In the genomic region with DNA sequence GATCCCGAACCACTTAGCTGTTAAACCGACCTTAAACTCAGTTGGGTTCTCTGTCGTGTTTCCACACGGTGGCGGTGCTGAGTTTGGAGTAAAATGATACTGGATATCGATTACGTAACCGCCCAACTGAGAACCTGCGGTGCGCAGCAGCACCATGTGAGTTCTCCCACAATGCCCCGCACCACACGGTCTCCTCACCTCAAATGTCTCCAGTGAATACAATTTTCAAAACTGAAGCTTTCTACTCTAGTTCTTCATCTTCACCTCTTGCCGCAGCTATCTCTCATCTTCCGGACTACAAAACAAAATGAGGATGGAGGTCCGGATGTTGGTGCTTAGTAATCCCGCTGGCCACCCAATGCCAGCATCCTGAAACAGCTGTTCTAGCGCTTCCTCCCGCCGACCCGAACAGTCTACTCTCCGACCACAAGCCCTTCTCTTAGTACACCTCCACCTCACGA, we compare ENCODE assay signal across 8 mouse cellular contexts. TPM values are rescaled to one million over a fixed set of nuclear protein-coding genes. Genes with fewer than 3 reads are reported as not detected.
A peak's percentile ranks its signal among the peaks of the same experiment; 100 is the strongest.
DNase-seq lines count a peak whose midpoint lies in the region; ATAC-seq and TF ChIP-seq lines count a peak whose summit lies in the region.

No protein-coding gene starts in this region.

- H3K4me2 ChIP-seq in forebrain, postnatal 0 days (ENCODE audit: low read depth) = peak overlapping the region; percentile 77

- peak overlapping the region; percentile 57 for H3K9ac ChIP-seq in forebrain, postnatal 0 days

- H3K36me3 ChIP-seq in forebrain, postnatal 0 days (ENCODE audit: insufficient read depth) = no peaks in the 10 kb centered on the region

- H3K27me3 ChIP-seq in cerebellum, adult 2 months (ENCODE audit: control insufficient read depth, insufficient read depth, low read length) = no peaks in the 10 kb centered on the region
- H3K27me3 ChIP-seq in forebrain, postnatal 0 days (ENCODE audit: insufficient read depth, low read length) = no peaks in the 10 kb centered on the region

- H3K9me3 ChIP-seq in forebrain, postnatal 0 days (ENCODE audit: low read length) = no peaks in the 10 kb centered on the region

- TF ChIP-seq CTCF in cerebellum, adult 2 months (IDR thresholded peaks at IDR 0.05; ENCODE audit: borderline replicate concordance, insufficient read depth, low read depth, low read length) = peak; percentile 81
- peak; percentile 88 for TF ChIP-seq CTCF in forebrain, postnatal 0 days (IDR thresholded peaks at IDR 0.05; ENCODE audit: low read depth)
- peak; percentile 87 for TF ChIP-seq CTCF in layer of hippocampus, adult 2 months (conservative IDR thresholded peaks at IDR 0.05)
- peak; percentile 50 for TF ChIP-seq CTCF in lung, adult 2 months (IDR thresholded peaks at IDR 0.05; ENCODE audit: insufficient read depth, low read length)

- TF ChIP-seq POLR2A in cerebellum, adult 2 months (IDR thresholded peaks at IDR 0.05; ENCODE audit: borderline replicate concordance, insufficient read depth, low read length) = peak; percentile 69; the same call in 1 of the 2 replicates
- TF ChIP-seq POLR2A in lung, adult 2 months (IDR thresholded peaks at IDR 0.05; ENCODE audit: borderline replicate concordance, extremely low read depth, low read depth, low read length) = no peak; the same call in 1 of the 2 replicates

- WGBS in cerebellum, adult 2 months = under 1% methylated on average over 22 of the region's 22 CpGs
- 2% methylated on average over 22 of the region's 22 CpGs for WGBS in forebrain, postnatal 0 days
- WGBS in lung, adult 2 months = 2% methylated on average over 22 of the region's 22 CpGs

- no peaks in the 10 kb centered on the region for H3K4me1 ChIP-seq in cerebellum, adult 2 months (ENCODE audit: control insufficient read depth, insufficient read depth, low read length)
- peaks cover 2% of the 10 kb centered on the region; the same call in 1 of the 2 replicates for H3K4me1 ChIP-seq in forebrain, postnatal 0 days (ENCODE audit: insufficient read depth)
- H3K4me1 ChIP-seq in lung, adult 2 months (ENCODE audit: control insufficient read depth, insufficient read depth, low read length) = no peaks in the 10 kb centered on the region

- peak; percentile 53 for DNase-seq in MEL-GATA-1-ER (ENCODE audit: extremely low read depth, low read depth)
- DNase-seq in cerebellum, adult 2 months = peak; percentile 88 to 92
- peak; percentile 95 for DNase-seq in forebrain, postnatal 0 days
- DNase-seq in heart, postnatal 4 days = peak; percentile 86
- peak; percentile 87 to 90 for DNase-seq in layer of hippocampus, adult 2 months (ENCODE audit: low spot score in 2 of 2)
- peak; percentile 80 for DNase-seq in lung, adult 2 months
- DNase-seq in testis, postnatal 14 days (ENCODE audit: low spot score) = peak; percentile 65

- peak; percentile 88 for ATAC-seq in forebrain, postnatal 0 days
- peak; percentile 78 for ATAC-seq in neutrophil, adult 5-6 weeks (ENCODE audit: extremely low read depth, insufficient number of reproducible peaks, low FRiP score, poor library complexity, severe bottlenecking)

- H3K27ac ChIP-seq in cerebellum, adult 2 months (ENCODE audit: insufficient read depth, low read length) = peak overlapping the region; percentile 79
- H3K27ac ChIP-seq in forebrain, postnatal 0 days (ENCODE audit: low read depth, low read length) = no peak overlapping the region
- peak overlapping the region; percentile 84 for H3K27ac ChIP-seq in layer of hippocampus, adult 2 months

- peak overlapping the region; percentile 51 for H3K4me3 ChIP-seq in cerebellum, adult 2 months (replicated peaks; ENCODE audit: insufficient read depth, low read depth, low read length)
- H3K4me3 ChIP-seq in forebrain, postnatal 0 days (ENCODE audit: low read depth, low read length) = peak overlapping the region; percentile 46
- H3K4me3 ChIP-seq in layer of hippocampus, adult 2 months = peak overlapping the region; percentile 62
- H3K4me3 ChIP-seq in lung, adult 2 months (replicated peaks; ENCODE audit: extremely low read depth, low read depth, low read length) = peak overlapping the region; percentile 75

RNA-seq across cellular contexts. Expression of a gene that starts 4.5 kb away (rescaled TPM):
- polyA plus RNA-seq in cerebellum, adult 2 months (2012; rRNA removed) = 49.0 and 52.2 TPM in 2 replicates
- 48.4 and 50.2 TPM in 2 replicates for total RNA-seq in forebrain, postnatal 0 days (2014; rRNA removed)
- polyA plus RNA-seq in forebrain, postnatal 0 days (2015; fragmentation: Nextera tagmentation; extraction: Ambion mirVana) = 68.5 and 85.3 TPM in 2 replicates
- 10 to 100 TPM; 20.3 to 21.3 TPM for total RNA-seq in heart, postnatal 4 days (2021)
- 10 to 100 TPM; 11.5 to 12.6 TPM for total RNA-seq in layer of hippocampus, adult 2 months (2021)
- 26.2 and 43.0 TPM in 2 replicates for polyA plus RNA-seq in lung, adult 2 months (2012; rRNA removed)
- total RNA-seq in neutrophil, adult 5-6 weeks (2017) = 27.2 and 40.0 TPM in 2 replicates

RNA-seq across cellular contexts. Expression of a gene that starts 46.4 kb away (rescaled TPM):
- 14.6 and 17.3 TPM in 2 replicates for polyA plus RNA-seq in cerebellum, adult 2 months (2012; rRNA removed)
- total RNA-seq in forebrain, postnatal 0 days (2014; rRNA removed) = 4.3 and 6.1 TPM in 2 replicates
- 0.40 and 1.2 TPM in 2 replicates for polyA plus RNA-seq in forebrain, postnatal 0 days (2015; fragmentation: Nextera tagmentation; extraction: Ambion mirVana)
- 10 to 100 TPM; 41.3 to 43.2 TPM for total RNA-seq in heart, postnatal 4 days (2021)
- total RNA-seq in layer of hippocampus, adult 2 months (2021) = 1 to 10 TPM; 5.5 to 7.8 TPM
- polyA plus RNA-seq in lung, adult 2 months (2012; rRNA removed) = 46.6 and 54.4 TPM in 2 replicates
- not detected in 2 replicates for total RNA-seq in neutrophil, adult 5-6 weeks (2017)

RNA-seq across cellular contexts. Expression of a gene that starts 53.6 kb away (rescaled TPM):
- 0.03 TPM in 1 of 2 replicates, not detected in the other for polyA plus RNA-seq in cerebellum, adult 2 months (2012; rRNA removed)
- not detected in 2 replicates for total RNA-seq in forebrain, postnatal 0 days (2014; rRNA removed)
- polyA plus RNA-seq in forebrain, postnatal 0 days (2015; fragmentation: Nextera tagmentation; extraction: Ambion mirVana) = 0.39 and 0.41 TPM in 2 replicates
- not detected for total RNA-seq in heart, postnatal 4 days (2021)
- not detected for total RNA-seq in layer of hippocampus, adult 2 months (2021)
- polyA plus RNA-seq in lung, adult 2 months (2012; rRNA removed) = 0.04 and 0.05 TPM in 2 replicates
- not detected in 2 replicates for total RNA-seq in neutrophil, adult 5-6 weeks (2017)

RNA-seq across cellular contexts. Expression of a gene that starts 54.2 kb away (rescaled TPM):
- not detected in 2 replicates for polyA plus RNA-seq in cerebellum, adult 2 months (2012; rRNA removed)
- total RNA-seq in forebrain, postnatal 0 days (2014; rRNA removed) = 0.14 and 0.85 TPM in 2 replicates
- 0.48 and 0.64 TPM in 2 replicates for polyA plus RNA-seq in forebrain, postnatal 0 days (2015; fragmentation: Nextera tagmentation; extraction: Ambion mirVana)
- total RNA-seq in heart, postnatal 4 days (2021) = under 1 TPM; 0.17 to 0.18 TPM
- under 1 TPM; 0.28 to 0.37 TPM for total RNA-seq in layer of hippocampus, adult 2 months (2021)
- 0.18 and 0.31 TPM in 2 replicates for polyA plus RNA-seq in lung, adult 2 months (2012; rRNA removed)
- 0.25 TPM in 1 of 2 replicates, not detected in the other for total RNA-seq in neutrophil, adult 5-6 weeks (2017)
